Mouse (Mus musculus): Measurements from ENCODE around the gene Cfap61.

Gene Cfap61

GRCm38 (mm10) chr2:145948402-145948954, 13.9 kb downstream of the Cfap61 start:
- in situ Hi-C loops (cut with MboI, MseI), result loop anchor here (25.0 kb wide), 1 partner anchor 914 kb away; the partner anchor contains the start of gene Kiz

GRCm38 (mm10) chr2:145949475-145950068, 15.0 kb downstream of the Cfap61 start:
- in situ Hi-C loops (cut with MboI, MseI), result loop anchor here (5.0 to 25.0 kb wide), 2 partner anchors 463 to 913 kb away; partner anchors contain the start of gene Kiz

DNA sequence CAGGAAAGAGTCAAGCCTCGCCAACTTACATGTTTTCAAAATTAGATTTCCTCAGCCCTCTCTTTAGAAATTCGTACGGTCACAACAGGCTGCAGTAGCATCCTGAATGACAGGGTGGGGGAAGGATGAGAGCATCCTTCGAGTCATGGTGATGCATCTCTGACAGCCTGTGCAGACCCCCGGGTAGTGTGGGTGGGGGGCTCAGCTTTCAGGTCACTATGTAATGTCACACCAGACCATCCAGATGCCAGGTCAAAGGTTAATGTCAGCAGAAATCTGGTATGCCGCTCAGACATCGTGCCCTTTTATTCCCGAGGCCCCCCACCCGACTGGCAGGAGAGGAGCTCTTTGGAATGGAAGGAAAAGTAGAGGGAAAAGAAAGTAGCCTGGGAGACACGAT, 15.7 kb downstream of the Cfap61 start:
- in situ Hi-C loops (cut with MboI, MseI), result loop anchor here (5.0 kb wide), 1 partner anchor 462 kb away; no protein-coding TSS in a partner anchor

DNA sequence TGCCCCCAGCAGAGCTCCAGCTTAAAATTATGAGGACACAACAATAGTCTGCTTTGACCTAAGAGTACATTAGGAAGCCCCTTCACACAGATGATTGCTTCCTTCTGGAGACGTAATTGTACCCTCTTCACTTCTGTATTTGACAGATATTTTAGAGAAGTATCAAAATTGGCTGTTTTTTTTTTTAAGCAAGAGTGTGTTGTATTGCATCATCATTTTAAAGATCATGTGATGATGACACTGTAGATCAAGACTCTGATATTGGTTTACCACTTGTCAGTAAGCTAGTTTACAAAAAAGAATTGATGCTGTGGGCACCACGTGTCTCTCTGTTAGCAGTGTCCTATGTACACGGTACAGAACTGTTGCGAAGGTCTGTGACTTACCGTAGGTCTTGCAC, 18.1 kb downstream of the Cfap61 start:
- in situ Hi-C loops (cut with MboI, MseI), result loop anchor here (5.0 kb wide), 1 partner anchor 460 kb away; no protein-coding TSS in a partner anchor

- in situ Hi-C loops (cut with MboI, MseI), result no loop called here
These were observed 21.3 kb downstream of the Cfap61 start for GRCm38 (mm10) chr2:145955844-145956243.

- in situ Hi-C loops (cut with MboI, MseI), result no loop called here
These were observed 21.7 kb downstream of the Cfap61 start for GRCm38 (mm10) chr2:145956318-145956717.

DNA sequence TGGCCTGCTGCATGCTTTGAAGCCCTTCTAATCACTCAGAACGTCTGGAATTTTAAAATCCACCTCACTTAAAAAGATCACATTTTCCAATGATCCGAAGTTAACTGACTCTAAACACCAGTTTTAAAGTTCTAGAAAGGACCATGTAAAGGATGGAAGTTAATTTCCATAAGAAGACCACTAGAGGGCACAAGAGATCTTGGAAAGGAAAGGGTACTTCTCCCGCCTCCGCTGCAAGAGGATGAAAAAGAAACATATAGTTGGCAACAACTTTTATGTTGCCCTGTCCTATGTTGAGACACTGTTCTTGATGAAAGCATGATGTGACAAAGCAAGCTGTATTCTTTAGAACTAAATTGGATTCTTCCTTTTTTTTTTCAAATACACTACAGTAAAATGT, 22.9 kb downstream of the Cfap61 start:
- in situ Hi-C loops (cut with MboI, MseI), result no loop called here

- in situ Hi-C loops (cut with MboI, MseI), result no loop called here
These were observed 23.5 kb downstream of the Cfap61 start for GRCm38 (mm10) chr2:145958097-145958496.

GRCm38 (mm10) chr2:145958551-145958950, 24.0 kb downstream of the Cfap61 start:
- in situ Hi-C loops (cut with MboI, MseI), result no loop called here

GRCm38 (mm10) chr2:145961861-145962260, 27.3 kb downstream of the Cfap61 start:
- in situ Hi-C loops (cut with MboI, MseI), result no loop called here

DNA sequence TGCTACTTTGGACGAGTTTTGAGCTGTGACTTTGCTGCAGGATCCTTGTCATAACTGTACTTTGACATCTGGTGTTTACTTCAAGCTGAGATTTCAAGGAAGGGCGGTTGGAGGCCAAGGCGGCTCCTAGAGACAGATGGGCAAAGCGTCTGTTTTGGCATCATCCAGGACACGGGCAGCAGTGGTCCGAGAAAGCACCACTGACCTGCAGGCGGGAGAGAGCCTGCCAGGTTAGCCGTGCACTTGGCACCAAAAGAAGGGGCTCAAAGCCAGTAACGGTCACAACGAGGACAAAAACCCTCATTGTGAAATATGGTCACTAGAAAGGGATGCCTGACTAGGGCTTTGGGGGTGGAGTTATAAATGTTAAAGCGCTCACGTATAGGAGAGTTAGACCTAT, 36.2 kb downstream of the Cfap61 start:
- in situ Hi-C loops (cut with MboI, MseI), result loop anchor here (10.0 kb wide), 1 partner anchor 986 kb away; no protein-coding TSS in a partner anchor

DNA sequence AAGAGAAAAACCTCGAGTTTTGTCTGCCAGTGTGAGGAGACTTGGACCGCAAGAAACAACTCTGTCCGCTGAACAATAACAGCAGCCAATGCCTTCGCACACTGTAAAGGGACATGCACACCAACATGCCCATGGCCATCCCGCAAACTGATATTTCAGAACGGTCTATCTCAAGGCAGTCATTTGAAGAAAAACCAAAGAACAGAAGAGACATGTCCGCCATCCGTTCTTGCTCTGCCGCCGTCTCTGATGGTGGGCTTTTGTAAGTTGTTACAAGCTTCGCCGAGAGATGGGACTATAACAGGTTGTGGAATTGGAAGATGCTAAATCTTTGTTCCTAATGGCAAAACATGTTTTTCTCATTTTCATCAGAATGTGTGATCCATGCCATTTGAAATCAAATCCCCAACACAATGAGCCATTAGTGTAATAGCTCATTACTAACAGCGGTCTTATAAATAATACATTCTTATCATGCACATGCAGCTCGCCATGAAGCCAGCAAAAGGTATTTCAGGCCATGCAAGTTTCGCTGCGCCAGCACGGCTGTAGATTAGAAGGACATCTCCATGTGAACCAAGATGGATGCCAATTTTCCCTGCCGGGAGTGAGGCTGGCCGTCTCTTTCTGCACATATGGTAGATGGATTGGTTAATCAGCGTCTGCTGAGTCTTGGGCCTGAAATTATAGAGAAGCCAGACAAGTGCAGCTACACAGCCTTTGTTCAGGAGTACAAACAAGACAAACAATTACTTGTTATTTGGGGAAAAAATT, 36.8 kb downstream of the Cfap61 start:
- in situ Hi-C loops (cut with MboI, MseI), result loop anchor here (10.0 kb wide), 1 partner anchor 987 kb away; no protein-coding TSS in a partner anchor

DNA sequence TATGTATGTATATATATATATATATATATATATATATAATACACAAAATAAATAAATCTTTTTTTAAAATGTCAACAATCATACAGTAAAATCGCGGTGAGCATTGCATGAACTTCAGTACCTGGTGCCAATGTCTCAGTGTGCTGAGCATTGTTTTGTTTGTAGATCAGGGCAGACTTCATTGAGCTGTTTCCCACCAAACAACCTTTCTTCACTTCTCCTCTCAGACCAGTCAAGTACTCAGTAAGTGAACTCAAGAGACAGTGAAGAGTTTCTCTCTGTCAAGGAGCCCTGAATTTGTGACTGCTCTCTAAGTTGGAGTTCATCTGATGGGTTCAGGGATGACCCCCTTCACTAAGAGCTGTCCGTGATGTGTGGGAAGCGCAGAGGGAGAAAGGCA, 38.0 kb downstream of the Cfap61 start:
- in situ Hi-C loops (cut with MboI, MseI), result loop anchor here (10.0 kb wide), 1 partner anchor 988 kb away; no protein-coding TSS in a partner anchor

DNA sequence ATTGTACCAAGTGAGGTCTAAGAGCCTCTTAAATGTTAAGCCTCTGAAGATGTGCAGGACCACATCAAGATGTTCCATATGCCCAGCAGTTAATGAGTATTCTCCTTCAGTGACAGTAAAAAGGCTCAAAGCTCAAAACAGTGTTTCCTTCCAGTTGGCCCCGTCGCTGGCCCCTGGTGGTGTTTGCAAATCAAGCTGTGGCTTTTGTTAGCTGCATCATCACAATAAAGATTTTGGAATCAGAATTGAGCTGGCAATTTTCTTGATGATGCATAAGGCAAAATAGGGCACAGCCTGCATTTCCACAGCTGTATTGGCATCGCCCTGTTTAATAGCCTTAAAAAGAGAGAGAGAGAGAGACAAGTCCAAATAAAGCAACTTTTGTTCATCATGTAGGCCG, 45.0 kb downstream of the Cfap61 start:
- in situ Hi-C loops (cut with MboI, MseI), result loop anchor here (10.0 kb wide), 1 partner anchor 995 kb away; no protein-coding TSS in a partner anchor

DNA sequence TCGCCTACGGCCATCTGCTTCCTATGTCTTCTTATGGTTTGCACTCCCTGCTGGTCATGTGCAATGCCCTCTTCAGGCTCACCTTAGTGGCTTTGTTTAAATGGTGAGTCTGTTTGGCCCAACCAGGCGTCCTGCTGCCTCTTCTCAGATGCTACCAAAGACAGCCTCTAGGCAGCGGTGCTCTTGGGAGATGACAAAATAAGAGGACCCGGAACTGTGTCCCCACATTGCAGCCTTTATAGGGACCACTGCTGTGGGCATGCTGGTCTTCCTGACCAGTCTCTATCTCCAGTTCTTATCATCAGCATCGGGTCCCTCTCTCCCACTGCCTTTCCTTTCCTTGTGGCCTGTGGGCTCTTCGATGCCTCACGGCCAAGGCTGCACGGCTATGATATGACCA, 46.3 kb downstream of the Cfap61 start:
- in situ Hi-C loops (cut with MboI, MseI), result no loop called here

DNA sequence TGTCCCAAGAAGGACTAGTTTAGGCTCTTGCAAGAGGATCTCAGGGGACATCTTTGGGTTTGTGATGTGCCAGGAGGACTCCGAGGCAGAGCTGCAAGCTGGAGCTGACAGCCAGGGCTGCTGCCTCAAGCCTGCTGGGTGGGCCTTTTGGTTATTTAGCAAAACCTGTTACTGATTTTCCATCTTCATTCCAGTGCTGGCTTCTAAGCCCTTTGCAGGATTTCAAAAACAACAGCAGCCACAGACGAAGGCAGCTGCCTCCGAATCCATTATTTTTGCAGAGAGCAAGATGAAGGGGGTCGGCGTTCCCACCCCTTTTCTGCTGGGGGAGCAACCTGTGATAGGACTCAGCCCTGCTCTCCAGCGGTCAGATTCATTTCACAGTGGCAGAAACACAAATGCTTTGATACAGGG, 47.1 kb downstream of the Cfap61 start:
- in situ Hi-C loops (cut with MboI, MseI), result no loop called here

GRCm38 (mm10) chr2:145982317-145983045, 47.9 kb downstream of the Cfap61 start:
- in situ Hi-C loops (cut with MboI, MseI), result no loop called here

GRCm38 (mm10) chr2:145987757-145988156, 53.2 kb downstream of the Cfap61 start:
- in situ Hi-C loops (cut with MboI, MseI), result no loop called here

- in situ Hi-C loops (cut with MboI, MseI), result no loop called here
These were observed 55.9 kb downstream of the Cfap61 start for GRCm38 (mm10) chr2:145990446-145990845.

DNA sequence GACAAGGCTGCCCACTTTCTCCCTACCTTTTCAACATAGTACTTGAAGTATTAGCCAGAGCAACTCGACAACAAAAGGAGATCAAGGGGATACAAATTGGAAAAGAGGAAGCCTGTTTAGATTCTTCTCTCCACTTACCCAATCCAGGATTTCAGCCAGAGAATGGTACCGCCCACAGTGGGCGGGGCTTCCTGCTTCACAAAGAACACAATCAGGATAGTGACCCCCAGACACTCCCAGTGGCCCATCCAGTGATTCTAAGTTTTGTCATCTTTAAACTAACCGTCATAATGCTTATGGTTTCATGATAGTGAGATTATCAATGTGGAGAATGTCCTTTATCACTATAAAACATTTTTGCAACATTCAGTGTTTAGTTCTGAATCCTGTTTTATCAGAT, 61.9 kb downstream of the Cfap61 start:
- in situ Hi-C loops (cut with MboI, MseI), result no loop called here

- in situ Hi-C loops (cut with MboI, MseI), result no loop called here
These were observed 63.5 kb downstream of the Cfap61 start for GRCm38 (mm10) chr2:145997956-145998525.

Measured in regulatory T cell (primary cell).